Mouse (Mus musculus) gastrocnemius, adult 18-20 months (tissue): Measurements from ENCODE around the gene Spn. TPM values are rescaled to one million over a fixed set of nuclear protein-coding genes. Genes with fewer than 3 reads are reported as not detected.

Experiments
- DNase-seq: peaks from one replicate; pipeline ENCODE4 v3.0.0; 2021; ENCODE audit warnings: low spot score
- total RNA-seq, 2 experiments: library from RNA; stranded (reverse); gene quantifications; 2 replicates each; pipeline ENCODE4 v1.2.3; 2021

Gene Spn
- total RNA-seq, 2 experiments from 2014 or later, result 0.07 to 0.14 TPM

GRCm38 (mm10) chr7:127082271-127082670 is 55.4 kb downstream of the Spn start:
- no peak for DNase-seq

Other genes with a start within 250 kb of the Spn start
- 10 to 100 TPM in 1 of 2 experiments, 1 to 10 TPM in 1; 9.9 to 12.1 TPM for gene Tmem219, start 214.9 kb downstream of the Spn start, total RNA-seq
- 1 to 10 TPM; 2.6 to 2.7 TPM for gene Kctd13, start 208.9 kb downstream of the Spn start, total RNA-seq
- gene Asphd1, start 188.2 kb downstream of the Spn start, total RNA-seq, result not detected
- 1 to 10 TPM in 1 of 2 experiments, under 1 TPM in 1; 0.87 to 1.2 TPM for gene Sez6l2, start 187.3 kb downstream of the Spn start, total RNA-seq
- 10 to 100 TPM; 30.7 to 31.5 TPM for gene Cdipt, start 161.9 kb downstream of the Spn start, total RNA-seq
- under 1 TPM in 1 of 2 experiments, not detected in 1; 0.24 TPM for gene Cdiptos, start 161.7 kb downstream of the Spn start, total RNA-seq
- 10 to 100 TPM; 27.5 to 40.9 TPM for gene Mvp, start 123.2 kb downstream of the Spn start, total RNA-seq
- 1 to 10 TPM in 1 of 2 experiments, not detected in 1; 1.7 TPM for gene Pagr1b, start 121.3 kb downstream of the Spn start, total RNA-seq
- gene Pagr1a, start 120.5 kb downstream of the Spn start, total RNA-seq, result 10 to 100 TPM in 1 of 2 experiments, 1 to 10 TPM in 1; 7.9 to 10.3 TPM
- 10 to 100 TPM; 12.9 to 16.9 TPM for gene Gm42742, start 116.7 kb downstream of the Spn start, total RNA-seq
- gene Prrt2, start 116.6 kb downstream of the Spn start, total RNA-seq, result under 1 TPM in 1 of 2 experiments, not detected in 1; 0.84 TPM
- 10 to 100 TPM; 64.3 to 66.3 TPM for gene Maz, start 110.8 kb downstream of the Spn start, total RNA-seq
- 1 to 10 TPM; 1.2 to 1.7 TPM for gene Kif22, start 95.4 kb downstream of the Spn start, total RNA-seq
- not detected for gene Zg16, start 50.5 kb downstream of the Spn start, total RNA-seq
- gene AI467606, start 46.5 kb downstream of the Spn start, total RNA-seq, result under 1 TPM; 0.50 to 0.93 TPM
- under 1 TPM; 0.37 to 0.55 TPM for gene Qprt, start 15.6 kb downstream of the Spn start, total RNA-seq
- gene Cd2bp2, start 58.2 kb upstream of the Spn start, total RNA-seq, result 10 to 100 TPM; 25.1 to 26.8 TPM
- gene Tbc1d10b, start 70.6 kb upstream of the Spn start, total RNA-seq, result 10 to 100 TPM; 26.4 to 29.5 TPM
- over 10,000 TPM; 24,635 to 28,732 TPM for gene Mylpf, start 71.1 kb upstream of the Spn start, total RNA-seq
- 1 to 10 TPM; 4.2 to 4.6 TPM for gene Zfp553, start 95.2 kb upstream of the Spn start, total RNA-seq
- 1 to 10 TPM; 1.0 to 1.3 TPM for gene Sept1, start 95.3 kb upstream of the Spn start, total RNA-seq
- gene Zfp771, start 106.5 kb upstream of the Spn start, total RNA-seq, result 10 to 100 TPM; 19.7 to 21.1 TPM
- 10 to 100 TPM; 32.6 TPM for gene Dctpp1, start 122.9 kb upstream of the Spn start, total RNA-seq
- gene Sephs2, start 136.2 kb upstream of the Spn start, total RNA-seq, result 10 to 100 TPM; 34.7 to 34.9 TPM
- gene Itgal, start 158.4 kb upstream of the Spn start, total RNA-seq, result under 1 TPM; 0.21 to 0.33 TPM
- gene Zfp768, start 207.8 kb upstream of the Spn start, total RNA-seq, result 10 to 100 TPM; 36.4 to 41.6 TPM
- gene Zfp747, start 238.2 kb upstream of the Spn start, total RNA-seq, result 1 to 10 TPM; 2.4 to 2.6 TPM
- gene 9130019O22Rik, start 249.3 kb upstream of the Spn start, total RNA-seq, result 1 to 10 TPM; 1.8 to 2.2 TPM